Mouse (Mus musculus) megakaryocyte progenitor cell, adult 5-6 weeks (primary cell): ENCODE data around the gene Ppp2r5b. TPM values are rescaled to one million over a fixed set of nuclear protein-coding genes. Genes with fewer than 3 reads are reported as not detected.

Source experiments
- ATAC-seq: replicated peaks from 2 replicates; pipeline ENCODE4 v1.8.0; 2016; ENCODE audit warnings: mild to moderate bottlenecking, moderate TSS enrichment, inconsistent platforms; ENCODE audit not compliant: poor library complexity
- total RNA-seq, 2 experiments: library from RNA; stranded (forward) in 1 of 2; stranded (reverse) in 1 of 2; fragments of 157-497, 149-512 nt in 1 of 2; fragments of 200-1000 nt in 1 of 2; gene quantifications; 2 replicates each; pipeline versions ENCODE4 v1.2.3 to v1.2.4; 2015 to 2017

Gene Ppp2r5b
- total RNA-seq (2015): 2.8 TPM in 2 replicates
- 2.3 and 3.1 TPM in 2 replicates for total RNA-seq (2017)

- ATAC-seq: peak; percentile 83
Measured at GRCm38 (mm10) chr19:6235084-6236052, at the start of gene Ppp2r5b. Gene Ppp2r5b, minus strand, starts transcription at chr19:6235872.

GRCm38 (mm10) chr19:6285226-6285625 is 49.6 kb upstream of the Ppp2r5b start:
- ATAC-seq: no peak

GRCm38 (mm10) chr19:6284502-6284901 is 48.8 kb upstream of the Ppp2r5b start:
- ATAC-seq: peak; percentile 88

GRCm38 (mm10) chr19:6283001-6283400 is 47.3 kb upstream of the Ppp2r5b start:
- ATAC-seq: no peak

GRCm38 (mm10) chr19:6281122-6282020 is 45.7 kb upstream of the Ppp2r5b start:
- ATAC-seq: no peak

GRCm38 (mm10) chr19:6280554-6280953 is 44.9 kb upstream of the Ppp2r5b start:
- no peak for ATAC-seq

GRCm38 (mm10) chr19:6279481-6280144 is 43.9 kb upstream of the Ppp2r5b start:
- no peak for ATAC-seq

- no peak for ATAC-seq
Measured at GRCm38 (mm10) chr19:6278439-6279073, 42.9 kb upstream of the Ppp2r5b start.

- ATAC-seq: peak; percentile 33
Measured at GRCm38 (mm10) chr19:6277661-6278438, 42.2 kb upstream of the Ppp2r5b start.

- peak; percentile 87 for ATAC-seq
Measured at GRCm38 (mm10) chr19:6276426-6277421, 41.1 kb upstream of the Ppp2r5b start, which contains the start of gene Ehd1. Gene Ehd1, plus strand, starts transcription at chr19:6276725.

GRCm38 (mm10) chr19:6275740-6276389 is 40.2 kb upstream of the Ppp2r5b start:
- peak; percentile 43 for ATAC-seq

GRCm38 (mm10) chr19:6273998-6274608 is 38.4 kb upstream of the Ppp2r5b start:
- ATAC-seq: no peak

GRCm38 (mm10) chr19:6273592-6273991 is 37.9 kb upstream of the Ppp2r5b start:
- ATAC-seq: no peak

GRCm38 (mm10) chr19:6272738-6273137 is 37.1 kb upstream of the Ppp2r5b start:
- ATAC-seq: no peak

- no peak for ATAC-seq
Measured at GRCm38 (mm10) chr19:6272053-6272452, 36.4 kb upstream of the Ppp2r5b start.

GRCm38 (mm10) chr19:6271206-6271605 is 35.5 kb upstream of the Ppp2r5b start:
- no peak for ATAC-seq

- no peak for ATAC-seq
Measured at GRCm38 (mm10) chr19:6270661-6271060, 35.0 kb upstream of the Ppp2r5b start.
